Mouse (Mus musculus) thymus, adult 2 months (tissue): ENCODE measurements around the gene R3hdm4. TPM values are rescaled to one million over a fixed set of nuclear protein-coding genes. Genes with fewer than 3 reads are reported as not detected.
A peak's percentile ranks its signal among the peaks of the same experiment; 100 is the strongest.

Source experiments
- DNase-seq: peaks from one replicate; pipeline ENCODE4 v3.0.0; 2021
- H3K27ac ChIP-seq: fragments of 200-500 bp; 2 replicates; pipeline ENCODE4 v1.5.1; 2012; ENCODE audit warnings: low read length, control low read depth; ENCODE audit not compliant: control insufficient read depth, insufficient read depth
- H3K27me3 ChIP-seq: fragments of 200-500 bp; 2 replicates; pipeline ENCODE4 v1.6.1; 2012; ENCODE audit warnings: mild to moderate bottlenecking, low read length, moderate library complexity, mixed read lengths; ENCODE audit not compliant: control insufficient read depth, insufficient read depth
- H3K36me3 ChIP-seq: fragments of 200-500 bp; 2 replicates; pipeline ENCODE4 v1.6.1; 2012; ENCODE audit warnings: mild to moderate bottlenecking, low read length, moderate library complexity; ENCODE audit not compliant: control insufficient read depth, insufficient read depth
- H3K4me1 ChIP-seq: fragments of 200-500 bp; replicated peaks from 2 replicates; pipeline ENCODE4 v1.6.1; 2012; ENCODE audit warnings: low read length; ENCODE audit not compliant: control insufficient read depth, insufficient read depth
- H3K4me3 ChIP-seq: fragments of 200-500 bp; 2 replicates; pipeline ENCODE4 v1.5.1; 2012; ENCODE audit warnings: mild to moderate bottlenecking, low read length, control low read depth, moderate library complexity; ENCODE audit not compliant: control insufficient read depth, insufficient read depth
- CTCF ChIP-seq: fragments of 200-500 bp; IDR thresholded peaks from 2 replicates; pipeline ENCODE4 v1.5.1; 2012; ENCODE audit warnings: mild to moderate bottlenecking, control low read depth, low read length, moderate library complexity, borderline replicate concordance; ENCODE audit not compliant: control insufficient read depth, poor library complexity, insufficient read depth; ENCODE audit errors: extremely low read depth
- POLR2A ChIP-seq: fragments of 200-500 bp; IDR thresholded peaks from 2 replicates; pipeline ENCODE4 v1.6.1; 2012; ENCODE audit warnings: mild to moderate bottlenecking, low read length, control low read depth, moderate library complexity; ENCODE audit not compliant: control insufficient read depth, poor library complexity, insufficient read depth; ENCODE audit errors: extremely low read depth
- WGBS: fragments of 180-500 bp; shearing (Covaris S2); methylation state at CpG from one replicate; pipeline ENCODE4 v1.1.7; 2018; 5-methylcytosine and 5-hydroxymethylcytosine counted together
- polyA plus RNA-seq: library from polyadenylated mRNA; depleted of rRNA; stranded (reverse); fragments of >200 nt; gene quantifications from 2 replicates; pipeline ENCODE4 v1.2.3, GENCODE M21; 2012

Gene R3hdm4
- polyA plus RNA-seq, 1 experiment = 279 TPM

DNA sequence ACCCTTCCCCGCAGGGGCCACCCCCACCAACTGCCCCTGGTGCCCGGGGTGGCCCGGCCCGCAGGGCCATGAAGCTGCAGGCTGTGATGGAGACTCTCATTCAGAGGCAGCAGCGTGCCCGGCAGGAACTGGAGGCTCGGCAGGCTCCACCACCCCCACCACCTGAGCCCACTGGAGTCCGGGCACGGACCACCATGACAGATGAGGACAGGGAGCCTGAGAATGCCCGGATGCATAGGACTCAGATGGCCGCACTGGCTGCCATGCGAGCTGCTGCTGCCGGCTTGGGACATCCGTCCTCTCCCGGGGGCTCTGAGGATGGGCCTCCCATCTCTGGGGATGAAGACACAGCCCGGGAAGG lies 9.8 kb upstream of the R3hdm4 start:
- peaks cover 13% of the 10 kb centered on the region for H3K4me1 ChIP-seq
- no peaks in the 10 kb centered on the region for H3K36me3 ChIP-seq
- no peak overlapping the region for H3K4me3 ChIP-seq
- TF ChIP-seq CTCF (no peak), POLR2A (no peak)
- DNase-seq = no peak
- H3K27me3 ChIP-seq = no peaks in the 10 kb centered on the region
- H3K27ac ChIP-seq = no peak overlapping the region
- WGBS = 95% methylated on average over 16 of the region's 16 CpGs

DNA sequence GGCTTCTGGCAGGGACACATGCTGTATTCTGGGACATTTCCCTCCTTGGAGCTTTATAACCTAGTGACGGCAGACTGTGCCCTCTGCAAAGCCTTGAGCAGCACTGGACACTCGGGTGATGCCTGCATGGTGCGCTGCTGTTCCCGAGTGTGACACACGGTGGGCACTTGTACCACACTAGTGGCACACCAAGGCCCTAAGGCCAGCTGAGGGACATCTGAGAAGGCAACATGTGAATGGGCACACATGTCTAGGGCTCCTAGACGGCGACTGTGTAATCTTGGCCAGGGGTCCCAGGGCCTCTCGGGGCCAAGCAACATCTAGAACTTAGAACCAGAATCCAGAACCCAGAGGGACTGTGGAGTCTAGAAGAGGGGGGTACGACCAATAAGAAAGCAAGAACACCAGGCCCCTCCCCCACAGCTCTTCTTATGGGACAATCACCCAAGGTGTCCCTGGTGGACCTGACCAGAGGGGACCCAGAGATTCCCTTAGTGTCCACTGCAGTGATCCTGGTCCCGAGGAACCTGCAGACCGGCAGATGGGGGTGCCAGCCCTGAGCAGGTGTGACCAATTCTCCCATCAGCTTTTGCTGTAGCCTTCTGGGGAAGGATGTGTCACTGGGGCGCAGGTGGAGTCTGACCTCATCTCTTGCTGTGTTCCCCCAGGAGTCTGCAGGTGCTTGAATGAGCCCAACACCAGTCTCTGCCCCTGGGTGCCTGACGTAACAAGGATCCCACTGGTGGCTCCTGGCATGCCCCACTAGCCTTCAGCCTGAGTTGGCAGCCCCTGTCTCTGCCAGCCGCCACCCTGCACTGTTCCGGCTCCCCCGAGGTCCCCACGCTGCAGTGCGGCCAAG lies 9.2 kb upstream of the R3hdm4 start:
- Histone ChIP-seq H3K27ac (no peak overlapping the region), H3K4me3 (no peak overlapping the region), H3K4me1 (peaks cover 15% of the 10 kb centered on the region), H3K36me3 (no peaks in the 10 kb centered on the region), H3K27me3 (no peaks in the 10 kb centered on the region)
- 89% methylated on average over 18 of the region's 18 CpGs for WGBS
- TF ChIP-seq POLR2A (no peak), CTCF (no peak)
- DNase-seq = no peak

DNA sequence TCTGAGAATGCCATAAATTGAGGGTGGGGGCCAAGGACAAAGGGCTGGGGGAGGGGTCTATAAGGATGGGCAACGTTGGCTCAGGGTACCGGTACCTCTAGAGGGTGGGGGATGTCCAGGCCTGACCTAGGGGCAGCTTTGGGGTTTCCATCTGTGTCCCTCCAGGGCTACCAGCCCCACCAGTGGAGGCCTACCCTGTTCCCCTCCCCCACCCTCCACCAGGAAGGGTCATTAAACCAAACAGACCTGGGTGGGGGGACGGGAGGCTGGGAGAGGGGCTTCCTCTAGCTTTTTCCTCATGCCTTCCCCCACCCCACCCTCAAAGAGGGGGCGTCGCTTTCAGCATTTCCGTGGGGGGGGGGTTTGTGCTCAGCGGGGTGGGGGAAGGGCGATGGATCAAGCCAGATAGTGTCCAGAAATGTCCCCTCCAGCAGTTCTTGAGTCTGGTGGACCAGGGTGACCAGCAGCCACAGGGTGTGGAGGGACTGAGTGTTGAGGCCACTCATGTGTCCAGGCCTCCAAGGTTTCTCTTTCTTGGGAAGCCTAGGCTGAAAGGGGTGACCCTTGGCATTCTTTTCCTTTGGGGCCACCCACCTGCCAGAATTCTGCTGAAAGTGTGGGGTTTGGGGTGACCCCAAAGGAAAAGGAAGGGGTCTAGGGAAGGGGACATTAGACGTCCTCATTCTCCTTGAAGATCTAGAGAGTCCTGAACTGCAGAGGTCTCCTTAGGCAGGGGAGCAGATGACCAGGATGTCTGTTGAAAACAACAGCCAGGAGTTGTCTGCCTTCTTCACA lies 8.1 kb upstream of the R3hdm4 start:
- TF ChIP-seq POLR2A (no peak), CTCF (no peak)
- Histone ChIP-seq H3K27ac (no peak overlapping the region), H3K27me3 (no peaks in the 10 kb centered on the region), H3K4me1 (peaks cover 15% of the 10 kb centered on the region), H3K4me3 (no peak overlapping the region), H3K36me3 (no peaks in the 10 kb centered on the region)
- no peak for DNase-seq
- WGBS = 73% methylated on average over 9 of the region's 9 CpGs

DNA sequence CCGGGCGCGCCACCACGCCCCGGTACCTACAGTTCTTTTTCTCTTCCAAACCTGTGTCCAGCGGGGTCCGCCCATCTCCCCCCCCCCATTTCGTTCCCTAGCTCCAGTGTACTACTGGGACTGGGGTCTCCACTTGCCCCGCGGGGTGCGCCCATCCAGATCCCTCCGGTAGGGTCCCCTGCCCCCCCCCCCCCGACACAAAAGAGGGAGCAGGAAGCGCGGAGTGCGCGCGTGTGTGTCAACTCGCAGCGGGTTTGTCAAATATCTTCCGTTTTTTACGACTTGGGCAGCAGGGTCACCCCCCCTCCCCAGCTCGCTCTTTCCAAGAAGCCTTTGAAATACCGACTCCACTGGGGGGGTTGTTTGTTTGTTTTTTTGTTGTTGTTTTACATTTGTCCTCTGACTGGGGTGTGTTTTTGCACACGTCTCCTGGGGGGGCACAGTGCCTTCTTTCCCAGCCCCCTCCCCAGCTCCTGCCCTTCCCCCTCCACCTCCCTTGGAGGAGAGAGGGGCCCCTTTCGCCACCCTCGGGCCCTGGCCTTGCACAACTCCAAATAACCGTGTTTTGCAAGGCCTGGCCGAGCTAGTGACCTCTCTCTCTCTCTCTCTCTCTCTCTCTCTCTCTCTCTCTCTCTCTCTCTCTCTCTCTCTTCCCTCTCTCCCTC lies 7.2 kb upstream of the R3hdm4 start:
- no peaks in the 10 kb centered on the region for H3K36me3 ChIP-seq
- H3K4me3 ChIP-seq = peak overlapping the region; percentile 71
- peak overlapping the region; percentile 65 for H3K27ac ChIP-seq
- peak; percentile 29 for DNase-seq
- no peaks in the 10 kb centered on the region for H3K27me3 ChIP-seq
- WGBS = 3% methylated on average over 29 of the region's 29 CpGs
- H3K4me1 ChIP-seq = peaks cover 19% of the 10 kb centered on the region
- TF ChIP-seq POLR2A = 0 out of 2 replicates have a peak, but pooled peaks have one; percentile 11
- TF ChIP-seq CTCF = no peak

DNA sequence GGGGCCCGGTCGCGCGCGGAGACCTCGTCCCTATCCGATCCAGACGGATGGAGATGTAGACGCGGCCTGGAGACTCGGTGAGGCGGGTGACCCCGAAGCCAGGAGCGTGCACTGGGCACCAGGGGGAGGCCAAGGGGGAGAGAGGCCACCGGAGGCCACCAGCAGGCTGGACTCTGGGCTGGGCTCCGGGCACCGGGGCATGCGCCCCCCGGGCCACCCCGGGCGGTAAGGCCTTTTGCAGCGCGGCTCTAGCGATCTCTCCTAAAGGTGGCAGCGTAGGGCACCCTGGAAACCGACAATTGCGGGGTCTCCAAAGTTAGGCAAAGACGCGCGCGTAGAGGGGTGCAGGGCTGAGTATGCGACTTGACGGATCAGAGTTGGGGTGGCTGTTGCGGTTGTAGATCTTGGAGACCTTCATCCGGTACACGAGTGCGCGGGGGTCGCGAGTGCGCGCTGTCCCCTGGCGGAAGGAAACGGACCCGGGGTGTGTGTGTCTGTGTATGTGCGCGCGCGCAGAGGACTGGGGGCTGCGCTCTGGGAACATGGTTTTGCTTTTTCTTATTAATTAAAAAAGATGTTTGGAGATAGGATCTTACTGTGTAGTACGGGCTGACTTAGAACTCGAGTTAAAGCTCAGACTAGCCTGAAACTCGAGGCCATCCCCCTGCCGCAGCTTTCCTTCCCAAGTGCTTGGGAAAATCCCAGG lies 6.5 kb upstream of the R3hdm4 start:
- Histone ChIP-seq H3K27ac (peak overlapping the region; percentile 65), H3K36me3 (no peaks in the 10 kb centered on the region), H3K4me1 (peaks cover 19% of the 10 kb centered on the region), H3K27me3 (no peaks in the 10 kb centered on the region), H3K4me3 (peak overlapping the region; percentile 71)
- under 1% methylated on average over 53 of the region's 54 CpGs for WGBS
- TF ChIP-seq CTCF (0 out of 2 replicates have a peak, but pooled peaks have one; percentile 14), POLR2A (peak; percentile 60)
- peak; percentile 82 for DNase-seq

DNA sequence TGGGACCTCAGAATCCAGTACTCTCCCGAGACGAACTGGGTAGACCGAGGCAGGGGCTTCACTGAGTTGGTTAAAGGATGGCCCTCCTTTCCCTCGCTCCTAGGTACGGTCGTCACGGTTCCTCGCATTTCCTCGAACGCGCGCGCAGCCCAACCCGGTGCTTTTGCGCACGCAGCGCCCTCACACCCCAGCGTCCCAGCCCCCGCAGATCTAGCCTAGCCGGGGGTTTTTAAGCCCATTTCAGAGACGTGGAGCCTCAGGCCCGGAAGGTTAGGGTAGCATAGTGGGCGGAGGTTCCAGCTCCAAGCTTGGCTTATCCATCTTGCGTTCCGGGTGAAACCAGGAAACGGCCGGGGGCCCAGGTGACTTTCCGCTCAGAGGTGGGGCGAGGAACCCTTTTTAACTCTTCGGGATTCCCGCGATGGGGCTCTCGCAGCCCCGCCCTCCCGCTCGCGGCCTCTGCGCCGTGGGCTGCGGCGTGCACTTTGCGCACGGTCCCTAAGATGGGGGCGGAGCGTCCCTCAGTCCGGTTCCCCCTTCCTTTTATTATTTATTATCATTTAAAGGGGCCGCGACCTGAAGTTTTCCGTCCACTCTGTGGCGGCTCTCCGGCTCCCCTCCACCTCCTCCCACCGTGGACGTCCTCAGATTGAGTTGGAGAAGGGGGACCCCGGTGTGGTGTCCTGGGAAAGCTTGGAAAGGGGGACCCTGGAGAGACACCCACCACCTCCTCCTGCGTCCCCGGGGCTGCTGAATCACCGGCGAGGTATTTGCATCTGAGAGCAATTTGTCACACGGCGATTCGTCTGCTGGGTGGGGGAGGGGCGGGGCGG lies 5.7 kb upstream of the R3hdm4 start, which contains the start of gene Arid3a:
Gene Arid3a (plus strand): TSS at position 553 of the 833 bp plus-strand sequence.
- peak within 1 kb of the TSS; percentile 69 for H3K27ac ChIP-seq
- no peaks in the 10 kb centered on the region; the same call in 1 of the 2 replicates for H3K27me3 ChIP-seq
- H3K4me3 ChIP-seq = peak within 1 kb of the TSS; percentile 71
- peak; percentile 92 for DNase-seq
- no peaks in the 10 kb centered on the region for H3K36me3 ChIP-seq
- WGBS = under 1% methylated on average over 63 of the region's 63 CpGs
- TF ChIP-seq POLR2A = no peak
- no peak for TF ChIP-seq CTCF
- H3K4me1 ChIP-seq = peaks cover 19% of the 10 kb centered on the region
